Mouse (Mus musculus): ENCODE data around the gene Mt1.

GRCm38 (mm10) chr8:94186542-94186941, 7.7 kb downstream of the Mt1 start:
- TF ChIP-seq USF1 (IDR thresholded peaks at IDR 0.05; ENCODE audit: low read depth), result no peak
- TF ChIP-seq MAX (IDR thresholded peaks at IDR 0.05), result no peak
- TF ChIP-seq CTCF (IDR thresholded peaks at IDR 0.05; ENCODE audit: control insufficient read depth, insufficient read depth, insufficient read length), result peak; percentile 52
- no peak for TF ChIP-seq MYOG (IDR thresholded peaks at IDR 0.05; ENCODE audit: control insufficient read depth, extremely low read depth, insufficient read length)
- TF ChIP-seq FOSL1 (IDR thresholded peaks at IDR 0.05; ENCODE audit: insufficient read depth, low read length, poor library complexity, severe bottlenecking), result no peak
- no peak for TF ChIP-seq CEBPB (IDR thresholded peaks at IDR 0.05; ENCODE audit: low read depth)

Data from C2C12 (cell line).